Mouse (Mus musculus): ENCODE measurements around the gene Wdr59. TPM values are rescaled to one million over a fixed set of nuclear protein-coding genes. Genes with fewer than 3 reads are reported as not detected.
A peak's percentile ranks its signal among the peaks of the same experiment; 100 is the strongest.

Wdr59 gene
- total RNA-seq (2021), result 10 to 100 TPM; 23.2 to 24.9 TPM

DNA sequence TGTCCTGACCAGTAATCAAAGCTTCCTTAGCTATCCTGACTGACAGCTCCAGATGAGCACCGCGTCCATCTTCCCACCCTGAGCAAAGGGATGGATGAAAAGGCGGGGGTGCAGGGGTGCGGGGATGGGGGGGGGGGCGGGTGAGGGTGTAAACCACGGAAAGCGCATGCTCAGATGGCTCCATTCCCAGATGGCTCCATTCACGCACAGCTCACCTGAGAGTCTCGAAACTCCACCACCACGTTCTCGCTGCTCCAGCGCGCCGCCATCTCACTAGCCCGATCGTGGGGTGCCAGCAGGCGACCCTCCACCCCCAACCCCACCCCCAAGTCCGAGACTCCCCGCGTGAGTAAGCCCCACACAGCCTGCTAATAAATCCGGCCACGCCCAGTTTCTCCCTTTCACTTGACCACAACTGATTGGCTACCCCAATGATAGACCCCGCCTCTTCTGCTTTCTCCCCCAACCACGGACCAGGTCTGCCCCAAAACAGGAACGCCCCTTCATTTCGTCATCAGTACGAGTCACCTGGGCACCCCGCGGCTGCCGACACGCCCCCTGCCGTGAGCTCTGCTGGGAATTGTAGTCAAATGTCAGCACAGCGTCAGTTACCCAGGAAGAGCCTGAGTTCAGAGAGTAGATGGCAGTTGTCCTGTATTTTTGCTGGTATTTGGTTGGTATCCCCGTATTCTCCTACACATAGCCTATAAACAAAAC is at the start of gene Wdr59:
Gene Wdr59 (minus strand): TSS at position 380 of the 717 bp plus-strand sequence.
- peak; percentile 96 to 97 for DNase-seq

DNA sequence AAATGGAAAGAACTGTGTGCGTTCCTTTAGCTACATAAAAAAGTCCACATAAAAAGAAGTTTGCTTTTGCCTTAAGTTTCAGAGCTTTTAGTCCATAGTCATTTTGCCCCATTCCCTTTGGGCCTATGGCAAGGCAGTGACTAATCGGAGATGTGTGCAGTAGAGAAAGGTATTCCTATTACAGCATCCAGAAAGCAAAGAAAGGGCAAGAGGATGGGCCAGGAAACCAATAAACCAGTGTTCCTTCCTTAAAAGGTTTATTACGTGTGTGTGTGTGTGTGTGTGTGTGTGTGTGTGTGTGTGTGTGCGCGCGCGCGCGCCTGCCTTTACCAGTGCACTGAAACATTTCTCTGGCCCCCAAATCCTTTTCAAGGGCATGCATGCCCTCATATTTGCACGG is 49.8 kb upstream of the Wdr59 start:
- DNase-seq, result no peak

DNA sequence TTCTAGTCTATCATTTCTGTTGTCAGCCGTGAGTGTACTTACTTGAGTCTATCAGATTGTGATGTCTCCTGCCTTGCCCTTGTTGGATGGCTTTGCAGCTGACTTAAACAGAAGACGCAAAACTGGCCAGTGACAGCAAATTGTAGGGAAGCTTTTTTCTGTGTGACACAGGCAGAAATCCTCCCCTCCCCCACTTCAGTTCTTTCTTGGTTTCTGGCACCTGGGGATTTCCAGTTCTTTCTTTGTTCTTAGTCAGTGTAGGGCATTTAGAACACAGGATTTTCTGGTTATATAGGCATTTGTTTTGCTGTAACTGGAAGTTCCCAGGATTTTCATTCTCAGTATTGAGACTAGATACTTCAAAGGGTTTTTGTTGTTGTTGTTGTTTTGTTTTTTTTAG is 48.5 kb upstream of the Wdr59 start:
- no peak for DNase-seq

DNA sequence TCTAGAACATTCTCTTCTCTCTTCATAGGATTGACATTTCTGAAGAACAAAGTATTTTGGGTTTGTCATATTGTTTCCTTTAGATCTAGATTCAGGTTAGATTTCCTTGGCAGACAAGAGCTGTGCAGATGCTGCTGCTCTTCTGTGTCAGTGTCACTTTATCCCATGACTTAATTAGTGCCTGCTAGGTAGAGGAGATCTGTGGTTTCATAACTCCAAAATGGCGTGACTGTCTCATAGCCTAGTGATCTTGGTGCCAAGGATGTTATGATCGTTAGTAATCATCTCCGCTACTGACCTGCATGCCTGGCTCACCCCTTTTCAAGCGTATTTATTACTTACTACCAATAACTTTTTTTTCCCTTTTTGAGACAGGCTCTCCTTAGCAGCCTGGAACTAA is 48.0 kb upstream of the Wdr59 start:
- DNase-seq, result no peak

DNA sequence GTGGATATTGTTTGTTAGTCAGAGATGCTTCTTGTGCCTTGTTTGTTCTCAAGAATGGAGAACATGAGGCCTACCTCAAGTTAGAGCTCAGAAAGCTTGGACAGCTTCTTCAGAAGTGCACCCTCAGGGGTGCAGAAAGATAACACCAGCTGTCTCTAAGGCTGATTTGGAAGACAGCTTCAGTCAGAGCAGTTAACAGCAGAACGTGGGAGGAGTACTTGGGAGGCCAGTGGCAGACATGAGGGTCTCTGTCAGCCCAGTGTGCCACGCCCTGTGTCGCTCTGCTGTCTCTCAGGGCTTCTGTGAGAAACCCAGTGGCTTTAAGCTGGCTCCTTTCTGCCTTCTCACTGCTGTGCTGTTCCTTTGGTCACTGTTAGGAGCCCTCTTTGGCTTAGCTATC is 46.1 kb upstream of the Wdr59 start:
- no peak for DNase-seq

DNA sequence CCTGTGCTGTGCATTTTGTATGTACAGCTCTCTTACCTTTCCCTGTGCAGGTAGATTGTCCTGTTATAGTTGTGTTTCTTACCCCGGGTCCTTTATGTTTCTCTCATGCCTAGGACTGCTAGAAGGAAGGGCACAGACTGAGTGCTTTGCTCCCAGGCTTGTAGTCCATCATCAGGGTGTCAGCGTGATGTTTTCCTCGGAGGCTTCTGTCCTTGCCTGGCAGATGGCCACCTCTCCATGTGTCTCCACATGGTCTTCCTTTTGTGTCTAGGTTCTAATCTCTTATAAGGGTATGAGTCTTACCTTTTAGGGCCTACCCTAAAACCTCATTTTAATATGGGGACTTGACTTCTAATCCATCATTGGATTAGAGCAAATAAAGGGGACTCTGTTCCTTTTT is 45.7 kb upstream of the Wdr59 start:
- DNase-seq, result no peak

- DNase-seq, result no peak
Observed at GRCm38 (mm10) chr8:111566326-111566725, 44.4 kb upstream of the Wdr59 start.

GRCm38 (mm10) chr8:111565784-111566191 is 43.9 kb upstream of the Wdr59 start:
- DNase-seq, result no peak

DNA sequence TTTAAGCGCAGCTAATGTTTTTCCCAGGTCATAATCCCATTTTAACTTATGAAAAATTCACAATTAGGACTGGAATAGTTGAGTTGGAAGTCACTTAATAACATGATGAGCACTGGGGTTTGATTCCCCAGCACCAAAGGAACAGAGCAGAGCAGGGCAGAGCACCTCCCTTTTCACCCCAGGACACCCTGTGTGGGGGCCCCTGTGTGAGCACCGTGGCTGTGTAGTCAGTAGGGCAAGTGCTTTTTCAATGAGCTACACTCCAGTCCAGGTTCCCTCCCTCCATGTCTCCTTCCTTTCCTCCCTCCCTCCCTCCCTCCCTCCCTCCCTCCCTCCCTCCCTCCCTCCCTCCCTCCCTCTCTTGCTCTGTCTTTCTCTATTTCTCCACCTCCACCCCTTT is 42.2 kb upstream of the Wdr59 start:
- DNase-seq, result no peak

DNA sequence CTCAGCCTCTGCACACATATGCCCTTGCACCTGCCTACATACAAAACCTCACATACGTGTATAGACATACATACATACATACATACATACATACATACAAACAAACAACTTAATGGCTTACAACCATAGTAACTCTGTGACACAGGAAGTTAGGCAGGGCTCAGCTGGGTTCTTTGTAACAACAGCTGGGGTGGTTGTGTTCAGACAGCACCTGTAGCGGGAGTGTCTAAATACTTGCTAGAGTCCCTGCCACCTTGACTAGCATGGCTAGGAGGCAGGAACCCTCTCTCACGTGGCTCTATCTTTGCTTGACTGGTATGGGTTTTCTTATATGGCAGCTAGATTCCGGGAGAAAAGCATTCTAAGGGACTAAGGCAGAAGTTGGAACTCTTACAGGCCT is 41.8 kb upstream of the Wdr59 start:
- no peak for DNase-seq

GRCm38 (mm10) chr8:111563075-111563474 is 41.2 kb upstream of the Wdr59 start:
- DNase-seq, result no peak

DNA sequence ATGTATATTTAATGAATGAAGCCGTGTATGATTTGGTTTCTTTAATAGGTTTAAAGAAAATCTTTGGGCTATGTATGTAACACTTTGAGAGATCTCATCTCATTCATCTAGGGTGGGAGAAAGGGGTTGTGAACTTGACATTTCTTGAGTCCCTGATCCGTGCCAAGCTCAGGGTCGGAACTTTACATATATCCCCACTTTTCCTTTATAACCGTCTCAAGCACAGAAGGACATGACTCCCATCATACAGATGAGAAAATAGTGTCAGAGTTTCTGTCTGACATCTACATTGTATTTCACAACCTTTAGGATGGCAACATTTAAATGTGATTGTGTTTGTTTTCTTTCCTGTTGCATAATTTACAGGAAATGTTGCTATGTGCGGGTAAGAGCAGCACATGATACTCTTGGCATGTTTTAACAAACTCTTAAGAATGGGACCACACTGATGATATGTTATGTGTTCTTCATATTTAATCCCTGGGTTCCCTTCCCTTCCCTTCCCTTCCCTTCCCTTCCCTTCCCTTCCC is 40.4 kb upstream of the Wdr59 start:
- no peak for DNase-seq

DNA sequence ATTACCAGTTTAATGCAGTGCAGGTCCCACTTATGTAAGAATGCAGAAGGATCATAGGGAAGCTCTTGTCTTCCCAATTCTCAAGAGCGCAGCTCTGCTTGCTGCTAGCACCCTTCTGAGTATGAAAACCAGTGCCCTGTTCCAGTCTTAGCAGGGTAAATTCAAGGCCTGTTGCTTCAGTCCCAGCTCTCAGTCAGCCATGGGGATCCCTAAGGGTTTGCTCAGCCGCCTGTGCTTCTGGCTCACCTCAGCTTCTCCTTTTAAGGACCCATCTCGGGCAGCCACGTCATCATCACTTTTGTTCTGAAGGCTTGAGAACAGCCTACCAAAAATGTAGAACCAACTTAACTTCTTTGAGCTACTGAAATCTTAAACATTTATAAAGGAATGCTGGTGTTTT is 39.9 kb upstream of the Wdr59 start:
- no peak for DNase-seq

- DNase-seq, result no peak
Observed at GRCm38 (mm10) chr8:111551511-111552130, 29.7 kb upstream of the Wdr59 start.

DNA sequence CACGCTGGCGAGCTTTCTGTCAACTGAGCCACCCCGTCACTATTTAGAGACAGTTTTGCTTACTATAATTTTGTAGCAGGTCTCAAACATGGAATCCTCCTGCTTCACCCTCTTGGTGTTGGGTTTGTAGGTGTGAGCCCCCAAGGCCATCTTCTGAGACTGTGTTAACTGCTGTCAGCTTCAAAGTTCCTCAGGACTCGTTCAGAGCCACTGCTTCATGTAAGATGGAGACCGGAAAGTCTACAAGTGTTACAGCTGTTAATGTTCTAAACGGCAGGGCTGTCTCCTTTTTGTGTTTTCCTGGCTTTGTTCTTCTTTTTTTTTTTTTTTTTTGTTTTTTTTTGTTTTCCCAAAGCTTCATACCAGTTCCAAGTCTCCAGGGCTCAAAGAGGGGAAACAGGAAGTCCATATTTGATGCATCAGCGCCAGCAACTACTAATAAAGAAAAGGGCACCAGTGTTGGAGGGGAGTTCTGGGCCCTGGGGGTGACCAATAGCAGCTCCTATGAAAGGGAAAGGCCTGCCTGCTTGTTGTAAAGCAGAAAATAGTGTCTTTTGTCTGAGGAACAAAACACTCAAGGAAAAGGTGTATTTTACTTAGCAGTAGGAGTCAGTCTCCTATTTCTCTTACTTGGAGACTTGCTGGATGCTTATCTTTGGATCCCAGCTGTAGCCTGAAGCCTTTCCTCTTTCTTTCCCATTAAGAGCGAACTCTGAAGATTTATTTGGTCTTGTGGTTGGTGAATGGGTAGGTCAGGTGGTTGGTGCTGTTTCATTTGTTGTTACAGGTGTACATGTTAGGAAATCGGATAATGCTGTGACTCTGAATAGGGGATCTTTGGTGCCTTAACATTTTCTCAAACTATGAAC is 28.3 kb upstream of the Wdr59 start:
- DNase-seq, result no peak

DNA sequence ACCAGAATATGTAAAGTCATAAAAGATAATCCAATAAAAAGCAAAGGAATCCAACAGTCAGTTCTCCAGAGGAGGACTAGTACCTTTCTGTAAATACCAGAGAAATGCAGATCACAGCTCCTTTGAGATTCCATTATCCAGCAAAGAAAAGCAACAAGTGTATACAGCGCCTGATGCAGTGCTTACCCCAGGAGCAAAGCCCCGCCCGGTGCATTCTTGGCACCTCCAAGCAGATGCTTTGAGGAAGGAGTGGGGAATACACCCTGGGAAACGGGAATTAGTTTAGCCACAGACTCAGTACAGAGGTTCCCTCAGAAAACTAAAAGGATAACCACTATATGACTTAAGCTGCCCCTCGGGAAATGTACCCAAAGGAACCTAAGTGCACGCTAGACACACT is 26.3 kb upstream of the Wdr59 start:
- no peak for DNase-seq

DNA sequence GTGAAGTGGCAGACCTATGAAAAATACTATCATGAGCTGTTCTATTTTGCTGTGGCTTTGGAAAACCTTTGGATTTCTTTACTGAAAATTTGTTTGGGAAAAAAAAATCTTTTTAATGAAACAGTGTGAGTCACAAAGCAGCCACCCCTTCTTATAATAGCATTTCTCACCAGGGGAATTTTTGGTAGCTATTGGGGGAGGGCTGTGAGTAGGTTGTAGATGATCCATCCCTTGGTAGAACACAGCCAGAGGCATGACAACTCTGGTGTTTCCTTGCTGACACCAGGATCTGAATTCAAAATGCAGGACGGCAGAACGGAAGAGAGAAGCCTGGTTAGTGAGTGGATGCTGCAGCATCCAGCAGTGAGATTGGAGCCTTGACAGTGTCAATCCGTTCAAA is 25.3 kb upstream of the Wdr59 start:
- DNase-seq, result no peak

DNA sequence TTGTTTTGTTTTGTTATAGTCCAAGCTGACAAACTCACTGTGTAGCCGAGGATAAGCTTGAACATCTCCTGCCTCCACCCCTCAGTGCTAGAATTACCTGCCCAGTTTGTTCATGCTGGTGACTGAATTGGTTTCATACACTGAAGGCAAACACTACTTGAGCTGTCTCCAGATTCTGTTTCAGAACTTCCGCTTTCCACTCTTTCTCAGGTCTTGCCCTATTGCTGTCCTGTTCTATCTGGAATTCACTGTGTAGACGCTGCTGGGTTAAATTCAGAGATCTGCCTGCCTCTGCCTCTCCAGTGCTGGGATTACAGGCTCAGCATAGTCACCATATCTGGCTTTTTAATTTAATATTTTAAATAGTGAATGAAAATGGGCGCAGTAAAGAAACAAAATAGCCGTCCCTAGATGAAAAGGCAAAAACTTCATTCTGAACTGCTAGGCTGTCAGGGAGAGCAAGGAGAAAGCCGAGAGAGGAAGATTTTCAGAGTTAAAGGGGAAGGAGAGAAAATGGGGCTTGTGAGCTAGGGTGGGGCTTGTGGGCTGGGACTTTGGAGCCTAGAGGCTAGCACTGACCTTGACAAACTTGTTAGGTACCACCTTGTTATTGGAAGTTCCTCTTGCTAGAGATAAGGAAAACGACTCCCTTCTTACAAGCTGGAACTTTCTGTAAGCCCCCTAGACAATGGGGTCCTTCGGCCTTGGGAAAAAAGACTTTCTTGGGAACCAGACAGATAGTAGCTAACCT is 23.7 kb upstream of the Wdr59 start:
- no peak for DNase-seq

GRCm38 (mm10) chr8:111543712-111544380 is 22.0 kb upstream of the Wdr59 start:
- DNase-seq, result no peak

DNA sequence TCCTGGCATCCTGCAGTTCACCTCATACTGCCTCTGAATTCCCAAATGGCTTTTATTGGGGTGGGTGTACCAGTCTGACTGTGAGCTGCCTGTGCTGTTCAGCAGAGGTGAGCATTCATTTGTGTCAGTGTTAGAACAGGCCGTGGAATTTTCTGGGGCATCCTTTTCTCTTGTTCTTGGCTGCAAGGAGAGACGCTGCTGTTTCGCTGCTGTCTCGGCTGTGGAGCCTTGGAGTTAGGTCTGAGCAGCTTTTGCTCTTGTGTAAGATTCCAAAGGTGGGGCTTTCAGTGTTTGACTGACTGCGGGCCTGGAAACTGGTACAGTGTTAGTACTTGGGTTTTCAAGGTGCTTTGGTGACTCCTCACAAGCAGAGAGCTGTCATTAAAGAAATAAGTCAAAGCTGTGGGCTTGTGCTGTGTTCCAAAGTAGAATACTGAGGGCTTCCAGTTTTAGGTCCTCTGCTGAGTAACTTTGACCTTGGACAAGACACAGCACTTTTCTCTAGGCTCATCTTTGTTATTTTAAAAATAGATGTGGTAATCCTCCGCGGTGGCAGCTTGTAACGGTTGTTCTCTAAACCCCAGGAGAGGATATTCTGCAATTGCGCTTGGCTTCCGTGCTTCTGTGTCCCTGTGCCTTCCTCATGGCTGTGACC is 17.7 kb upstream of the Wdr59 start:
- DNase-seq, result no peak

- no peak for DNase-seq
Observed at GRCm38 (mm10) chr8:111538194-111538593, 16.3 kb upstream of the Wdr59 start.

All from layer of hippocampus, postnatal 36 days (tissue).